Mouse (Mus musculus) thymus, postnatal 25 days (tissue): ENCODE data around the gene Setd1a.
"Not testable (repeated sequence)": the region's sequence is repeated elsewhere in the genome, so short reads cannot be mapped to it uniquely, and the experiment has no call there.

Source experiments
- DNase-seq: peaks from one replicate; pipeline ENCODE4 v3.0.0; 2022

The Setd1a gene

DNA sequence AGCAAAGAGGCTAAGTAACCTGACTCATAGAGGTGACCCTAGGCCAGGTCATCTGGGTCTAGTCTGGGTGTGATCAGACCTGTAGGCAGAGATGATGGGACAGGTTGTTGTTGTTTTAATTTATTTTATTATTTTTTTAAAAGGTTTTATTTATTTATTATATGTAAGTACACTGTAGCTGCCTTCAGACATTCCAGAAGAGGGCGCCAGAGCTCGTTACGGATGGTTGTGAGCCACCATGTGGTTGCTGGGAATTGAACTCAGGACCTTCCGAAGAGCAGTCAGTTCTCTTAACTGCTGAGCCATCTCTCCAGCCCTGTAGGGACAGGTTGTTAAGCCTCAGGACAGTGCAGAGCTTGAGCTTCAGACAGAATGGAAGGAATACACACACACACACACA is 61.4 kb downstream of the Setd1a start:
- DNase-seq = not testable (repeated sequence)

DNA sequence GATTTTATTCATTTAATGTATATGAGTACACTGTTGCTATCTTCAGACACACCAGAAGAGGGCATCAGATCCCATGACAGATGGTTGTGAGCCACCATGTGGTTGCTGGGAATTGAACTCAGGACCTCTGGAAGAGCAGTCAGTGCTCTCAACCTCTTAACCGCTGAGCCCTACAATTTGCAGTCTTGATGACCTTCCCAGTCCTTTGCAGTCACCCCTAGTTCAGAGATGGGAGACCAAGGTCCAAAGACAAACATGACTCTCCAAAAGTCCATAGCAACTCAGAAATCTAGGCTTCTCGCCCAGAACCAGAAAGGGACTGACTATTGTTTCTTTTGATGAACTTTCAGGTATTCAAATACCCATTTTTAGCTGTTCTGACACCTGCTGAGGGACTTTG is 63.6 kb downstream of the Setd1a start:
- DNase-seq = not testable (repeated sequence)

DNA sequence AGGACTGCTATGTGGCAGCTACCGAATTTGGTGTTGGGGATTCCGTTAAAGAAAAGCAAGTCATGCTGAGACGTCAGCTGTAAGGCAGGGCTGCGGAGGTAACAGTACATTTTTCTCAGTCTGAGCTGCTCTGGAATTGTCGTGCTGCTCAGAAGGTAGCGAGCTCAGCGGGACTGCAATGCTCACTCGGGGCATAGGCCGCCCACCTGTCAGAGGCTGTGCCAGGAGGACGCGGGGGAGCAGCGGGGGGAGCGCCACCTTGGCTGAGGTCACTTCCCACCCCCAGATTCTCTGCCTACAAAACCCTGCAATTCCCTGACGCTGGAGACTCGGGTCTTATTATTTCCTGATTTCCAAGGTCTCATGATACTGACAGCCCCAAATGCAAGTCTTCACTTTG is 64.4 kb downstream of the Setd1a start:
- peak; percentile 77 for DNase-seq

DNA sequence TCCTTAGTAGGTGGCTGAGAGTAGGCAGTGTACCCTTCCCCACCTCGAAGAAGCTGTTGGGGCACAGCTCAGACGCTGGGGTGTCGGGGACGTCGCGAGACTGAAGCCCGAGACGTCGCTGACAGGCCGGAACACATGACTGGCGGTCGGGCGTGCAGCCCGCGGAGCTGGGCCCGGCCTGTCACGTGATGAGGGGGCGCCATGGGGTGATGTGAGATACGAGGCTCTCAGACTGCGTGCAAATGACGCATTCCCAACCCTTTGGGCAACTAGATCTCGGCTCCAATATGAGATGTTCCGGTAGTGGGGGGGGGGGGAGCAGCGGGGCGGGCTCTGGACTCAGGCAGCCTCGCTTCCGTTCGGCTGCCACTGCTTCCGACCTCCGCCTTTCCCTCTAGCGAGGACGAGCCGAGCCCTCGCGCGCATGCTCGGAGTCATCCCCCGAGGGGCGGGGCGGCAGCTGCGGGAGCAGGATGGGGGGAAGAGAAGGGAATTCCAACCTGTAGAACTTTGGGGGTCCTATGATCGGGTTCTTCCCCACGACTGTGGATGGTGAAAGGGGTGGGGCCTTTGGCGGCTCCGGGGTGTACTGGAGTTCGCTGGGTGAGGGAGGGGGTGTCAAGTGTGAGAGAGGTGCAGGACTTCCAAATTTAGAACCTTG is 65.0 kb downstream of the Setd1a start:
- peak; percentile 93 for DNase-seq

DNA sequence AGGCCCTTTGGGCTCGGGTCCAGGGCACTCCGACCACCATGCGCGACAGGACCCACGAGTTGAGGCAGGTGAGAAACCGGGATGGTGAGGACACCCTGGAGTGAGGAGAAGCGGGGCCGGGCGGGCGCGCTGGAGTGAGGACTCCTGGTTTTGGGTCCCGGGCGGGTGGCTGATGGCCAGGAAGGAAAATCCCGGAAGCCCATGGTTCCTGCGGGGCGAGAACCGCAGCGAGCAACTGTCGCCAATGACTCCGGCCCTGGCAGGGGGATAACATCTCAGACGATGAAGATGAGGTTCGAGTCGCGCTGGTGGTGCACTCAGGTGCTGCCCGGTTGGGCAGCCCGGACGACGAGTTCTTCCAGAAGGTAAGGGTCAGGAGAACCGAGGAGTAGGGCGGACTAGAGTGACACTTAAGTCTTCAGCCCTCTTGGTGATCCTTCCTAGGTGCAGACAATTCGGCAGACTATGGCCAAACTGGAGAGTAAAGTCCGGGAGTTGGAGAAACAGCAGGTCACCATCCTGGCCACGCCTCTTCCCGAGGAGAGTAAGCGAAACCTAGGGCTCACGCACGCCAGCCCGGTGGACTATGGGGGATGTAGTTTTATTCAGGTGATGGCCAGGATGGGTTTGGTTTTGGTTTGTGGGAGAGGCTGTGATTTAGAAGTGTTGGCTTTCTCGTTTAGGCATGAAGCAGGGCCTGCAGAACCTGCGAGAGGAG is 65.7 kb downstream of the Setd1a start:
- DNase-seq = peak; percentile 78
